In genomic region chr4:107449519-107449918, GRCm38 (mm10) we compare ENCODE assay signal across 30 mouse cellular contexts.
"Had no signal": no experiment of that assay in that cellular context is flagged by ENCODE, and none has a peak within 500 bp of the region (broad histone marks: within the 10 kb centered on the region; RNA-seq: fewer than 3 reads in every experiment).

No protein-coding gene starts in this region.

- H3K9ac ChIP-seq: heart, embryonic 12.5 days; heart, embryonic 13.5 days; heart, embryonic 15.5 days; hindbrain, embryonic 12.5 days; hindbrain, embryonic 13.5 days; hindbrain, embryonic 14.5 days; hindbrain, embryonic 15.5 days; intestine, embryonic 15.5 days; kidney, embryonic 15.5 days had no signal

- H3K36me3 ChIP-seq: heart, embryonic 10.5 days; heart, embryonic 12.5 days; heart, embryonic 13.5 days; heart, embryonic 15.5 days; hindbrain, embryonic 10.5 days; hindbrain, embryonic 12.5 days; hindbrain, embryonic 13.5 days; hindbrain, embryonic 15.5 days; intestine, embryonic 15.5 days; kidney, embryonic 15.5 days had no signal

- H3K27ac ChIP-seq: heart, adult 2 months; heart, embryonic 10.5 days; heart, embryonic 13.5 days; heart, embryonic 15.5 days; hindbrain, embryonic 10.5 days; hindbrain, embryonic 12.5 days; hindbrain, embryonic 13.5 days; hindbrain, embryonic 14.5 days; hindbrain, embryonic 15.5 days; hindbrain, postnatal 0 days; intestine, embryonic 15.5 days; kidney, embryonic 15.5 days; kidney, postnatal 0 days; layer of hippocampus, adult 2 months; left cerebral cortex, adult 2 months had no signal

- ATAC-seq: hindbrain, embryonic 16.5 days; hindbrain, postnatal 0 days; inflammation-experienced regulatory T-cells, adult 6 months; intestine, embryonic 15.5 days; intestine, embryonic 16.5 days; intestine, postnatal 0 days had no signal

- DNase-seq: heart, adult 2 months; heart, postnatal 10 days; heart, postnatal 14 days; heart, postnatal 36 days; heart, postnatal 4 days; kidney, adult 11 months; kidney, adult 18-20 months; kidney, postnatal 14 days; layer of hippocampus, adult 9-11 months; layer of hippocampus, postnatal 36 days had no signal

- H3K9me3 ChIP-seq: heart, embryonic 10.5 days; heart, embryonic 12.5 days; heart, embryonic 15.5 days; hindbrain, embryonic 10.5 days; hindbrain, embryonic 12.5 days; hindbrain, embryonic 13.5 days; hindbrain, embryonic 15.5 days; intestine, embryonic 15.5 days had no signal

- H3K4me3 ChIP-seq: heart, adult 2 months; heart, embryonic 10.5 days; heart, embryonic 12.5 days; heart, embryonic 13.5 days; heart, embryonic 15.5 days; hindbrain, embryonic 10.5 days; hindbrain, embryonic 12.5 days; hindbrain, embryonic 13.5 days; hindbrain, embryonic 15.5 days; intestine, embryonic 15.5 days; kidney, embryonic 15.5 days; layer of hippocampus, adult 2 months; left cerebral cortex, adult 2 months had no signal

- H3K4me2 ChIP-seq: heart, embryonic 11.5 days; heart, embryonic 12.5 days; heart, embryonic 13.5 days; heart, embryonic 15.5 days; hindbrain, embryonic 12.5 days; hindbrain, embryonic 13.5 days; hindbrain, embryonic 14.5 days; hindbrain, embryonic 15.5 days; intestine, embryonic 15.5 days; kidney, embryonic 15.5 days had no signal

- H3K4me1 ChIP-seq: heart, embryonic 12.5 days; heart, embryonic 13.5 days; heart, embryonic 15.5 days; hindbrain, embryonic 15.5 days; intestine, embryonic 15.5 days had no signal
